Mouse (Mus musculus) monocyte, adult 2 months (primary cell): ENCODE data around the gene Olfr921.

Experiments
- DNase-seq, 2 experiments: peaks; one replicate each; pipeline ENCODE4 v3.0.0; 2022; ENCODE audit warnings: low spot score in 2 of 2, low read depth in 1 of 2

The Olfr921 gene

DNA sequence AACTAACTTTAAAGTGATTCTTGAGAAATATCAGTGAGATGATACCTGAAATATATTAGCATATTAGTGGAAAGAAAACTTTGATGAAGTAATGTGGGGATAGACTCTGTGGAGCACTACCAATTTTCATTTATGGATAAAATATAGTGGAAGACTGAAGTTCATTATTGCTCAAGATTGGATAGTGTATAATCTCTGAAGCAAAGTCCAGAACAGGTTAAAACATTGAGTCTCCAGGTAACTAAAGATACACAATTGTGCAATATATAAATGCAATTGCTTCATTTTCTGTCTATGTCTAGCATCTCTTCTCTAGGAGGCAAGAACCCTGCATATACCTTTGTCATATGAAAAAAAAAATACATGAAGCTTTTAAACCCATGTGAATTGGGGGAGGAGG lies at the start of gene Olfr921:
Gene Olfr921, plus strand, starts transcription at position 301 of the 400 bp plus-strand sequence.
- no peak for DNase-seq

DNA sequence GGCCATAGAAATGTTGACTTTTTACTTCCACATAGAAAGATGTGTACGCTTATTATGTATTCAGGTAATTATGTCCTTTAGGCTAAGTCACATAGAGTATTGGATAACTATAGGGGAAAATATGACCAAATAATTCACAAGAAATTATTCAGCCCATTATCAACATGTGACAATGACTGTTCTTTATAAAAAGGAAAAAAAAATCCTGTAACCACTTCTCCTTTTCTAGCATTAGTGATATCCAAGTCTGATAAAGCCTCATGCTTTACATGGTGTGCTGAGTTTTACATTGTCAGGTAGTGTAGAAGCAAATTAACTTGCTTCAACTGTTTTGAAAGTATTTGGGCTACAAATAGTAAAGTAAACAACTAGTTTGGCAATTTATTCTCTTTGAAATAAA lies 48.8 kb upstream of the Olfr921 start:
- no peak for DNase-seq

DNA sequence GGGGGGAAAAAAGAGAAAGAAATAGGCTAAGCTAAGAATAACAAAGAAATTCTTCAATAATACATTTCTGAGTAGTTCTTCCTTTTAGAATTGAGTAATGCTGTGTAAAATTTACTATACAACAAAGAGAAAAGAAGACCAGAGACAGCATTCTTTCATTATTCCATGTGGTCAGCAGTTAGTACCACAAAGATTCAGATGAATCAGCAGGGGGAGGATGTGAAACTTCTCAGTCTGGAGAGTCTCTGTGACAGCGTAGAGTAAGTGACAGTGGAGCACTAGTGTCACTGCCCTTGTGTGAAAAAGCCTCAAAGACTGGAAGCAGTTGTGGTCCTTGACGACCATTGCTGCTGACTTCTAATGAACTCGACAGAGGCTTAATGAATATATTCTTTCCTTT lies 44.6 kb upstream of the Olfr921 start:
- DNase-seq = no peak

DNA sequence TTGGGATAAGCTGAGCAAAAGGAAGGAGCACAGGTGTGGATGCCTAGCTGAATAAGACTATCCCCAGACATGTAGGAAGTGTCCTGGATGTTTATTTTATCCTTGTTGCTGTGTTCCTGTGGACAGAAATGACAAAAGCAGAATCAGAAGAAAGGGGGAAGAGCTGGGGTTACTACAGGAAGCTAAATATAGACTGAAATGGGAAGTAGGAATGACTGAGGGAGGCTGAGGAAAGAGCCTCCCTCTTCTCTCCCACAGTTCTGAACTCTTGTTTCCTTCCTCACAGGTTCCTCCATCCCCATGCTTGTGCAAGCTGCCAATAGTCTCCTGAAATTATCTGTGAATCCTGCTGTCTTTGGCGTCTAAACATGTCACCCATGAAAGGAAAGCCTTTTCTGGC lies 31.5 kb upstream of the Olfr921 start:
- no peak for DNase-seq

DNA sequence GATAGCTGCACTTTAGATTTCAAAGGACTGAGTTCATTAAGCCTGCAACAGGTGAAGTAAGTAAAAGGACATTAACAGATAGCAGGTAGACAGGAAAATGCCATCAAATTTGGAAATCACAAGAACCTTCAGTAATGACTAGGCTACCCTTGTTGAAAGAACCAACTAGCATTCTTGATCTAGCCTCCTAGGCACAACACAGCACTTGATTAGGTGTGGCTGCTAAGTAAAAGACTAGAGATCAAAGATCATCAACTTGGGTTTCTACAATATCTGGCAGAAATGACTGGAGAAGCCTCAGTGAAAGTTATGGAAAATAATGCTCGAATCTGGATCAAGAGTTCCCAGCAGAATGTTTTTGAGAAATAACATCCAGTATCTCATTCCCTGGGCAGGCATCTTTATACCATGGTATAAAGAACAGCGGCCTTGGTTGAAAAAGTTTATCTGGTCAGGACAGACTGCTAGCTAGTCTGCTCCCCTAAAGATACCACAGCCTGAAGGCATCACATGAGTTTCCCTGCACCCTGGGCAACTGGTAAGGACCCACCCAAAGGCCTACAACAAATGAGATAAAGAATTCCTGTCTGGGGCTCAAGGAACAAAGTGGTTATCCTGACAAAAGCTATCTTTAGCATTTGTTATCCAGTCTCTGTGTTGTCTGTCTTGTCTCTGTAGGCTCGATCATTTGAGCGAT lies 28.1 kb upstream of the Olfr921 start:
- no peak for DNase-seq

DNA sequence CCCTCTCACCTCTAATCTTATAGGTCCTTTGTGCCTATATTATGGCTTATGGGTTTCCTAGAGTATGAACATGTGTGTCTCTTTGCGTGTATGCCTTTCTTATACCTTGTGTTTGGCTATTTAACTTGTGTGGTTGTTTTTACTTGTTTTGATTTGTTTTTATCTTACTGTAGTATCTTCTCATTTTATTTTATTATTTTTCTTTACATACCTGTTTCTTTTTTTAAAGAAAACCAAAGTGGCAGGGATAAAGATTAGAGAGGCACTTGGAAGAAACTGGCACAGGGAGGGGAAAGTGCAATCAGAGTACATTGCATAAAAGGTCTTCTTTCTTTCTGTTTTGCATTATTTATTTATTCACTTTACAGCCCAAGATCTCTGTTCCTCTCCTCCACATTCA lies 20.9 kb upstream of the Olfr921 start, which contains the start of gene Olfr920:
Gene Olfr920, plus strand, starts transcription at position 301 of the 400 bp plus-strand sequence.
- DNase-seq = no peak

DNA sequence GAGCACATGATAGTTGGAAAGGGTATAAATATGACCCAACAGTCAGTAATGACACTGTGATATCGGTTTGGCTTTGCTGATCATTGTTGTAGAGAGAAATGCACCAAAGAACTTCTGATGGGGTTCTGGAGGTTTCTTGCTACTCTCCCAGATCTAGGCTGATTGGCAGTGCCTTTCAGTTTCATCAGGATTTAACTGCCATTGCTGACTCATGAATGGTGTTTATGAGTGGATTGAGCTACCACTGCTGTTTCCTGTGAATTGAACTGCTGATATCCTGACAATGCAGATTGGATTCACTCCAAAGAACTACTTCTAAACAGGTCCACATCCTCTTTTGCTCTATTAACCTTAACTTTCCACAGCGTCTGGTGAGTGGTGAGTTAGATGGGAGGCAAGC lies 19.8 kb downstream of the Olfr921 start:
- DNase-seq = no peak

DNA sequence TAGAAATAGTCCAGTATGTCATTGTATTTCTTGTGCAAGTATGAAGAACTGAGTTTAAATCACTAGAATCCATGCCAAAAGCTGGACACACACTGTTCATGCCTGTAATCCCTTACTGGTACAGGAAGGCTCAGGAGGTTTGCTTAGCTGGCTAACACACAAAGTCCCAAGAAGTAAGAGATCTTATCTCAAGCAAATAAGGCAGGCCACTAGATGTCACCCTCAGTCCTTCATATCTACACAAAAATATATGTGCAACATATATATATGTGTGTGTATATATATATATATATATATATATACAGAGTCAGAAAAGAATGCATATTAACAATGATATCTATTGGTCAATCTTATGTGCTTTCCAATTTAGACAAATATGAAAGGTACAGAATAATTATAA lies 32.8 kb downstream of the Olfr921 start:
- DNase-seq = no peak

DNA sequence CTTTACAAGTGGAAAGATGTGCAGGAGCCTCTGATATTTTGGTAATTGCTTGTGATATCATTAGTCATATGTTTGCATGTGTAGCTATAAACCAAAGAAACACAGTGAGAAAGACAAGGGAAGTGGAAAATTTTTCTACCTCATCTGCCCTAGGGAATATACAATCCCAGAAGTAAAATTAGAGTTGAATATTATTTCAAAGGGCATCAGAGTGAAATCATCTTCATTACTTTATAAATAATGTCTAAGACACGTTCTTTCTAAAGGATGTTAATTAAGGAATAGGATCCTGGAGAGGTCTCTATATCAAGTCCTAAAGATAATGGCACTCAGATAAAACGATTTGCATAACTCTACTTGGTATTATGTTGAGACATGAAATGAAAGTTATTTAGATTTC lies 41.4 kb downstream of the Olfr921 start, which contains the start of gene Olfr922:
Gene Olfr922, plus strand, starts transcription at position 301 of the 400 bp plus-strand sequence.
- DNase-seq = no peak

DNA sequence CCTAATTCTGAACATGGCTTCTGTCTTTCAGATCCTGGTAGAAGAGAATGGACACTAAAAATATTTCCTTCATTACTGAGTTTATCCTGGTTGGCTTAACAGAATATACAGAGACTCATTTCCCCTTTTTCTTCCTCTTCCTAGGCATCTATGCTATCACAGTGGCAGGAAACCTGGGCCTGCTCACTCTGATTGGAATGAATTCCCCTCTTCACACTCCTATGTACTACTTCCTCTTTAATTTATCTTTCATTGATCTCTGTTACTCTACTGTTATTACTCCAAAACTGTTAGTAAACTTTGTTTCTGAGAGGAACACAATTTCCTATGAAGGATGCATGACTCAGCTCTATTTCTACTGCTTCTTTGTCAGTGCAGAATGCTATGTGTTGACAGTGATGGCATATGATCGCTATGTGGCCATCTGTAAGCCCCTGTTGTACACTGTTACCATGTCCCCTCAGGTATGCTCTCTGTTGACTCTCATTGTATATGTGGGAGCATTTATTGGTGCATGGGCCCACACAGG lies 42.7 kb downstream of the Olfr921 start:
- DNase-seq = no peak

DNA sequence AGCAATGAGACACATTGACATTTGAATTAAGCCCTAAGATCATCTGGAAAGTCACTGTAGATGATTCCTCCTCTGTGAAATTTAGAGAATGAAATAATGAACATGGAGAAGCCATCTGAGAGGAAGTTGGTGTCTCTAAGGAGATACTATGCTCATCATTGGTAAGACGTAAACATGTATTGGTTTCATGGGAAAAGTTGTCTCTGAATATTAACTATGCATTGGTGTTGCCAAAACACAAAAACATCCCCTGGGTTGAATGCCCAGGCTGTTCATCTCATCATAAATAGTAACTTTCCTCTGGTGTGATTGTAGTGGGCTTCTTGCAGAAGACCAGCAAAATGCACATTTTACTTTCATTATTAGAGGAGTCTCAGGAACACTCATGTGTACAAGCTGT lies 53.4 kb downstream of the Olfr921 start, which contains the start of gene Olfr923:
Gene Olfr923, plus strand, starts transcription at position 301 of the 400 bp plus-strand sequence.
- no peak for DNase-seq
